Mouse (Mus musculus): ENCODE measurements around the gene Pla2r1. TPM values are rescaled to one million over a fixed set of nuclear protein-coding genes. Genes with fewer than 3 reads are reported as not detected.

Gene Pla2r1
- polyA plus RNA-seq, 1 experiment: 0.38 TPM

DNA sequence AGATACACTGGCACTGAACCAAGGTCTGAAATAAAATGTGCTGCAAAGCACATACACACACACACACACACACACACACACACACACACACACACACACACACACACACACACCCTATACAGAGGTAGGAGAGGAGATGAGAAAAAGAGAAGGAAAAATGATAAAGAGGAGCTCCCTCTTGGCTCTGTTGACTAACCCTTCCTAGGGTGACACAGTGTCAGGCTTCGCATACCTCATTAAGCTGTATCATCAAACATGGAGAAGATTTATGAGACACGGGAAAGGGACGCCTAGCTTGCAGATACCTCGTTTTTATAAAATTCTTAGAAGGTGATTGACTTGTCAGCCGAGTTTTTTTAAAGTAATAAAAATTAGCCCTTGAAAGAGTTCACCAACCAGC is 116.3 kb downstream of the Pla2r1 start:
- DNase-seq (ENCODE audit: low read depth): no peak
- TF ChIP-seq CTCF (IDR thresholded peaks at IDR 0.05; ENCODE audit: borderline replicate concordance, extremely low read depth, insufficient read depth, insufficient read length) (no peak), POLR2A (IDR thresholded peaks at IDR 0.05; ENCODE audit: borderline replicate concordance, extremely low read depth, insufficient read depth, insufficient read length, poor library complexity, severe bottlenecking) (no peak)

DNA sequence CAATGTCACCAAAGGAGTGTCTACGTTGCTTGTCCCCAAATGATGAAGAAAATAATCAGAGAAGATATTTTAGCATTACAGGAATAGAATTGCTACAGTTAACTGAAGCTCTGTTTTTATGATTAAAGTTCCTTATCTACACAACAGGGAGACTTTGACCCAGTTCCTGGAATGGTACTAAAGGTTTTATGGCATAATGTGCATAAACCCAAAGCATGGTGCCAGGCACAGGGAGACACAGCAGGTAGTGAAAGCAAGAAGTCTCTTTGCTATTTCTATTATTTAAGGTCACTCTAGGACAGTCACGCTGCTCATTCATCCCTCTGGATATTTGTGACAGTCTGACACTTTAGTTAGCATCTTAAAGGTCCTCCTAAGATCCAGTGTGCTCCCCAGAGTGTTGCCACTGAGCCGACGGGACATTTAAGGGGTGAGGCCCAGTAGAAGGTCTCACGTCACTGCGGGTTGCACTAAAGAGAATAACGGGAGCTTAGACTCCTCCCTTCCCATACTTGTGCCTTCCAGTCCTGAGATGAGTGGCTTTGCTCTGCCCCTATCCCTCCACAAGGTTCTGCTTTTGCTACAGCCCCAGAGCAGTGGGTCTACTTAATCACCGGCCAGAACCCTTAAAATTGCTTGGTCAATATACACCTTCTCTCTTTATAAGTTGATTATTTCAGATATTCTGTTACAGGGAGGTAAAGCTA is 122.6 kb downstream of the Pla2r1 start:
- no peak for DNase-seq (ENCODE audit: low read depth)
- TF ChIP-seq CTCF (IDR thresholded peaks at IDR 0.05; ENCODE audit: borderline replicate concordance, extremely low read depth, insufficient read depth, insufficient read length) (no peak), POLR2A (IDR thresholded peaks at IDR 0.05; ENCODE audit: borderline replicate concordance, extremely low read depth, insufficient read depth, insufficient read length, poor library complexity, severe bottlenecking) (no peak)

DNA sequence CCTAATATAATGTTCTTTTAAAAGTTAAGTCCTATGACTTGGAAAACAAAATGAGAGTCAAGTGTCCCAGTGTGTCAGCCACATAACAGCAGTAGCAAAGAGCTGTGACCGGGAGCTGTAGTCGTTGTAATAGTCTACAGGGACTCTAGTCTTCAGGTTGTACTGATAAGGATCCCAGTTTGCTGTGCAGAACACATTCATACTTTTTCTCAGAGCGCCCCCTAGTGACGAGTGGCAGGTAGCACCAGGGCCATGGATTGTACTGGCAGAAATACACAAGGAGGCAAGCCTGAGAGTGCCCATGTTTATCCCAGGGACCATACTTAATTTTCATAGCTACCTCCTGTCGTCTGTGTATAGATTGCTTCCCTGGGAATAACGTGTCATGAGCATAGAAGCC is 135.0 kb downstream of the Pla2r1 start:
- TF ChIP-seq POLR2A (IDR thresholded peaks at IDR 0.05; ENCODE audit: borderline replicate concordance, extremely low read depth, insufficient read depth, insufficient read length, poor library complexity, severe bottlenecking): no peak
- peak; percentile 81 for TF ChIP-seq CTCF (IDR thresholded peaks at IDR 0.05; ENCODE audit: borderline replicate concordance, extremely low read depth, insufficient read depth, insufficient read length)
- DNase-seq (ENCODE audit: low read depth): peak; percentile 82

DNA sequence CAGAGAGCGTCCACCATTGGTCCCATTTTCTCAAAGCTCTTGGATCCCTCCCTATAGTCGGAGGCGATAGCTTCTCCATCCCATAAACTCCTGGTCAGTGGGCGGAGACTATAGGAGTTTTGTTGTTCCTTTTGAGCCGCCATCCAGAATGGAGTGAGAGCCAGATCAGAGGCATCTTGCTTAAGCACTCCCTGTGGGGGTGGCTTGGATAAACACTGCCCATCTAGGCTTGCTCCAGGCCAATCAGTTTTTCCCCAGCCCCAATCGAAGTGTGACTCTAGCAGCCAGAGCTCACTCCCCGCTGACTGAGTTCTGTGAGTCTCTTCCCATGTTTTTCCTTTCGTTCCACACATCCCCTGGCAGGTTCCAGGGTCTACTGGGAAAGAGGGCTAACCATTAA is 138.8 kb downstream of the Pla2r1 start:
- no peak for TF ChIP-seq CTCF (IDR thresholded peaks at IDR 0.05; ENCODE audit: borderline replicate concordance, extremely low read depth, insufficient read depth, insufficient read length)
- TF ChIP-seq POLR2A (IDR thresholded peaks at IDR 0.05; ENCODE audit: borderline replicate concordance, extremely low read depth, insufficient read depth, insufficient read length, poor library complexity, severe bottlenecking): no peak
- DNase-seq (ENCODE audit: low read depth): no peak

DNA sequence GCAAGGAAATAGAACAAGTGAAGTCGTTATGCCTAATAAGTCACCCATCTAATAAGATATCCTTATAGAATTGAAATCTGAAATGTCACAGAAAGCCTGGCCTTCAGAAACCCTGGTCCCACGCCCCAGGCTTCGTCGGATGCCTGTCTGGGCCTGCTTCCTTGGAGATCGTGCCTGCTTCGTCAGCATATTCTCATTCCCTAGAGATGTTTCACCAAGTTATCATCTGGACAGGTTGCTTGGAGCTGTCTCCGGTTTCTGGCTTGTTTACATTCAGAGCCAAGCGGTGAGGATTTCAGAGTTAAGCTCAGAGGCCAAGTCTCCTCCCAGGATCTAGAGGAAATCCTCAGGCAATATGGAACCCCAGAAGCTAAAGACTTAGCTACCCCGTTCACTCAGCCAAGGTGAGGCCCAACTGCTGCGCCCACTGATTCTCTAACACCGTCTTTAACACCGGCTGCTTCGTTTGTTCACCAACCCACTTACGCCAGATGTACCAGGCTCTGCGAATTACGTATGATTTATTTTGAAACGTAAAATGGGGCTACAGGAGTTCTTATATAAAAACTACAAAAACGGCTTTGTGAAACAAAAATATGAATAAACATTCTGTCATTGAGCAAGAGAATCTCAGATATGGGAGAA is 140.0 kb downstream of the Pla2r1 start:
- TF ChIP-seq CTCF (IDR thresholded peaks at IDR 0.05; ENCODE audit: borderline replicate concordance, extremely low read depth, insufficient read depth, insufficient read length) (no peak), POLR2A (IDR thresholded peaks at IDR 0.05; ENCODE audit: borderline replicate concordance, extremely low read depth, insufficient read depth, insufficient read length, poor library complexity, severe bottlenecking) (no peak)
- no peak for DNase-seq (ENCODE audit: low read depth)

DNA sequence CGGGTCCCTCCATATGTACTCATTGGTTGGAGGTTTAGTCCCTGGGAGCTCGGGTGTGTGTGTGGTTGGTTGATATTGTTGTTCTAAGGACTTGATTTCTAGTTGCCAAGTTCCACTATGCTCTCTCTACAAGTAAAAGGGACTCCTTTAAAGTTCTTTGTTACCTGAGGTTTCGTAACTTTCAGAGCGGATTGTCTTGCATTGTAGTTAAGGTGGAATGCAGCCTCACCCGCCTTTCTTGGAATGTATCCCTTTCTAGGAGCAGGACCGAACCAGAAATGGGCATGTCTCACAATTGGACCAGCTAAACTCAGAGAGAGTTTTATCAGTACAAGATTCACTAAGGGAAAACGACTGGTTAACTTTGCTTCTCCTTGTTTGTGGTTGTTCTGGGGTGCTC is 141.9 kb downstream of the Pla2r1 start:
- DNase-seq (ENCODE audit: low read depth): no peak
- TF ChIP-seq CTCF (IDR thresholded peaks at IDR 0.05; ENCODE audit: borderline replicate concordance, extremely low read depth, insufficient read depth, insufficient read length) (no peak), POLR2A (IDR thresholded peaks at IDR 0.05; ENCODE audit: borderline replicate concordance, extremely low read depth, insufficient read depth, insufficient read length, poor library complexity, severe bottlenecking) (no peak)

DNA sequence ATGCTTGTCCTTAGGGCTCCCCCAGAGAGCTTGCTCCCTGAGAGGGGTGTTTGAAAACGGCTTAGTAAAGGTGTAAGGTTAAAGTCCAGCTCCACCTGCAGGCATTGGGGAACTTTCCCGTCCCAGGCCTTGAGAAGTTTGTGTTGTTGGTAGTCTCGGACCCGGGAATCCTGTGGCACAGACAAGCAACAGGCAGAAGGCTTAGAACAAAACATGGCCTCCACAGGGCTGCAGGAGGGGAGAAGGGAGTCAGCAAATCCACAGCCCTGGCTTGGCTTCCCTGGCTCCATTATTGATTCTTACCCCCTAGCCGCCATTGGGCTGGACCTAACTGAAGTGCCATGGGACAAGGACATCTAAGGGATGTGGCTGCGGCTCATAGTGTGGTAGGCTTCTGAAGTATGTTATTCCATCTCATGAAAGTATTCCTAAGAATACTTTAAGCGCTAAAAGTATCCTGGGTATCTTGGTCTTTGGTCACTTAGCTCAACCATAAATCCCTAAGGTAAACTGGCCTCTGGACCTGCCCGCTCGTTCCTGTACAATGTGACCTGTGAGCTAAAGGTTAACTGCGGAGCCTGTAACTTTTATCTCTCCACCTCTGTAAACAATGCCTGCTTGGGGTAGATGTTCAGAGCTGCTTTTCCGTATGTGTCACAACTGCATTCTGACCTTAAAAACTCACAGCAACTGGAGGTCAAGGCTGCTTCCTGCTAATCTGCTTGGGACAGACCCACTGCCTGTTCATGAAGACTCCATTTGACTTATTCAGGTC is 142.9 kb downstream of the Pla2r1 start:
- TF ChIP-seq CTCF (IDR thresholded peaks at IDR 0.05; ENCODE audit: borderline replicate concordance, extremely low read depth, insufficient read depth, insufficient read length) (no peak), POLR2A (IDR thresholded peaks at IDR 0.05; ENCODE audit: borderline replicate concordance, extremely low read depth, insufficient read depth, insufficient read length, poor library complexity, severe bottlenecking) (no peak)
- no peak for DNase-seq (ENCODE audit: low read depth)

DNA sequence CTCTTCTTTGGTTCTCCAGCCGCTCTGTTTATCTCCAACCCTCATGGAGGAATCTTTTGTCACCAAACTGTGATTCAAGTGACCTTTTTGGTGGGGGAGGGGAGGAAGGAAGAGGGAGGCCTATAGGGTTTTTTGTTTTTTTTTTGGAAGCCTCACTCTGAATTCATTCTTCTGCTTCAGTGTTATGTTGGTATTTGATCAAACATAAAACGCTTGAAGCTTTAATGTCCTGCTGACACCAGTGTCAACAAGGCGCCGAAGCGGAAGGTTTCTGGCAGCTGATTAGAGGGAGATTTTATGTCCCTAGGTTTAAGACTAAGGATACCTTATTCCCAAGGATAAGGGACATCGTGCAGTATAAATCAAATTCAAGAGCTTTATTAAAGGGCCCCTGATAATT is 143.9 kb downstream of the Pla2r1 start:
- DNase-seq (ENCODE audit: low read depth): peak; percentile 32
- TF ChIP-seq POLR2A (IDR thresholded peaks at IDR 0.05; ENCODE audit: borderline replicate concordance, extremely low read depth, insufficient read depth, insufficient read length, poor library complexity, severe bottlenecking) (no peak), CTCF (IDR thresholded peaks at IDR 0.05; ENCODE audit: borderline replicate concordance, extremely low read depth, insufficient read depth, insufficient read length) (no peak)

DNA sequence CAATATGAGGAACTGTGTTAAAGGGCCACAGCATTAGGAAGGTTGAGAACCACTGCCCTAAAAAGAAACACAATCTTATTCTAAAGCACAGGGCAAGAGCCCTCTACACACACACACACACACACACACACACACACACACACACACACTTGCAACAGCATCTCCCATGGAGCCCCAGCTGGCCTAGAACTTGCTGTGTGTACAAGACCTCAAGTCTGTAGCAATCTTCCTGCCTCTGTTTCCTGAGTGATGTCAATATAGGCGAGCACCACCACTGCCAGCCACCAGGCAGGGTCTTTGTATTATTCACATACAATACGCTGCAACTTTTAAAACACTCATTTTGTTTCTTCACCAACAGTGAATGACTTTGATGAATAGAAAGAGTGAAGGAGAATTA is 145.7 kb downstream of the Pla2r1 start:
- DNase-seq (ENCODE audit: low read depth): no peak
- TF ChIP-seq CTCF (IDR thresholded peaks at IDR 0.05; ENCODE audit: borderline replicate concordance, extremely low read depth, insufficient read depth, insufficient read length): no peak
- TF ChIP-seq POLR2A (IDR thresholded peaks at IDR 0.05; ENCODE audit: borderline replicate concordance, extremely low read depth, insufficient read depth, insufficient read length, poor library complexity, severe bottlenecking): no peak

DNA sequence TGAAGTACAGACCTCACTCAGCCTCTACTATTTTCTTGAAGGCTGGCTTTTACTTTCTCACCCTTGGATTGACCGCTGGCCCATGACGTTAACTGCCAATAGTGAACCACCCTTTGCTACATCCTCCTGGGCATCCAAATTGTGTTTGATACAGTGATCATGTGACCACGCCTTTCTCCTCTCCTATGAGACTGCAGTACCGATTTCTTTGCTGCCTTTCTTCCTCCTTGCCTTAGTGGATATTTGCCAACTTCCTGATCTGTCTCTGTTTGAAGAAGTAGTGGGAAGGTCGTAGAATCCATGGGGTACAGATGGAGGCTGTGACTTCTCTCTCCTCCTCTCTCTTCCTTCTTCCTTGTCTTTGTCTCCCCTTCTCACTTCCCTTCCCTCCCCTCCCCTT is 147.7 kb downstream of the Pla2r1 start:
- DNase-seq (ENCODE audit: low read depth): no peak
- TF ChIP-seq POLR2A (IDR thresholded peaks at IDR 0.05; ENCODE audit: borderline replicate concordance, extremely low read depth, insufficient read depth, insufficient read length, poor library complexity, severe bottlenecking) (no peak), CTCF (IDR thresholded peaks at IDR 0.05; ENCODE audit: borderline replicate concordance, extremely low read depth, insufficient read depth, insufficient read length) (no peak)

DNA sequence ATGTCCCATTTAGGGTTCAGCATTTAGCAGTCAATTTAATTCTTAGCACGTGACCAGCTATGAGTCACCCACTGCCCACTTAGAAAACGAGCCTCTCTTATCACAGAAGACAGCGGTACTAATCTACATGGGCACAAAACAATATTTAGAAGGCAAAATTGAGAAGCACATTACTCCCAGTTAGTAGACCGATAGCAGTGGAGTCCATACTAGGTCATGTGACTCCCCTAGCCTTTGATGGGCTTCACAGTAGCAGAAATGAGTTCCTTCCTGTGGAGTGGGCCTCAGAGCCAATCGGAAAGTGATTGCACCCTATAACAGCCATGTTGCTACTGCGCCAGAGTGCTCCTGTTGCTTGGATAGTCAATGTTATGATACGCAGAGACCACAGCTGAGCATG is 148.3 kb downstream of the Pla2r1 start:
- no peak for DNase-seq (ENCODE audit: low read depth)
- TF ChIP-seq POLR2A (IDR thresholded peaks at IDR 0.05; ENCODE audit: borderline replicate concordance, extremely low read depth, insufficient read depth, insufficient read length, poor library complexity, severe bottlenecking): no peak
- TF ChIP-seq CTCF (IDR thresholded peaks at IDR 0.05; ENCODE audit: borderline replicate concordance, extremely low read depth, insufficient read depth, insufficient read length): no peak
